Mouse (Mus musculus): ENCODE results near the gene Dnajc14.

DNA sequence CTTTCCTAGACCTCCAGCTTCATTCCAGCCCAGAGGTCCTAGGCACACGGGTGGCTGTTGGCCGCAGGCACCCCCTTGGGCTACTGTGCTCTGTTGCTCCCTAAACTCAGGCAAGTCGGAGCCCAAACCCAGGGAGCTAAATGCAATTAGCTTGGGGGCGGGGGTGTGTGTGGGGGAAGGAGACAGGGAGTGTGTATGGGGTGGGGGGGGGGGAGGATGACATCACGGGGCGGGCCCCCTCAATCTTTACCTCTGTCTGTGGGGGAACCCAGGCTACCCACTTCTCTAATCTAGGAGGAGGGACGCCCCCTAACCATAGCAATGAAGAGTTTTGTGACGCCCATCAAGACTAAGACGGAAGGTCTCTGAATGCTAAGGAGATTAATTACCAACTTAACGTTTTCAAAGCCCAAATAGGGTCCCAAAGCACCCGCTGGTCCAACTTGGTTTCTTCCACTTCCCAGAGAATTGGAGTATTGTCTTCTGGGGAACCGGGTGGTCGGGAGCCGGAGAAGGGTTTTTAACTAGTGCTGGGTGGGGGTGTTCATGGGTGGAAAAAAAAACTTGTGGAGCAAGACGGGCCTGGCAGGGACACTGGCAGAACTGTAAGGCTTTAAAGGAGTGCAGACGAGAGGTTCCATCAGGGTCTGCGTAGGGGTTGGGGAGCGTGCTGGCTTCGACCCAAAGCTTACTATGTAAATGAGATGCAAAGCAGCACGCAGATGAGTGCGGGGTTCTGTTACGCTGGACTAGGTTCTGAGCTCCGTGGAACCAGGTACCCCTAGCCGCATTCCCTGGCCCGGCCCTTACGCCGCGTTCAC, 619 bp downstream of the Dnajc14 start, which contains the start of gene Tmem198b:
- TF ChIP-seq POLR2A (IDR thresholded peaks at IDR 0.05; ENCODE audit: low read depth, low read length): peak; percentile 62
- TF ChIP-seq CTCF (conservative IDR thresholded peaks at IDR 0.05 in 1 of 2, IDR thresholded peaks at IDR 0.05 in 1 of 2; ENCODE audit: low read depth in 2 of 2, low read length in 2 of 2): no peak
- TF ChIP-seq KAT2A (IDR thresholded peaks at IDR 0.05; ENCODE audit: insufficient replicate concordance, low read length): no peak
- TF ChIP-seq MAZ (IDR thresholded peaks at IDR 0.05; ENCODE audit: low read depth, low read length): peak; percentile 67; the same call in 1 of the 2 replicates
- TF ChIP-seq ZMIZ1 (IDR thresholded peaks at IDR 0.05; ENCODE audit: low read depth, low read length): no peak
- TF ChIP-seq E2F4 (IDR thresholded peaks at IDR 0.05; ENCODE audit: insufficient replicate concordance, low read depth, low read length): no peak
- no peak; the same call in 1 of the 2 replicates for TF ChIP-seq EP300 (IDR thresholded peaks at IDR 0.05; ENCODE audit: low read length)
- no peak for TF ChIP-seq PAX5 (IDR thresholded peaks at IDR 0.05; ENCODE audit: low read length)
- TF ChIP-seq UBTF (IDR thresholded peaks at IDR 0.05; ENCODE audit: low read depth, low read length): no peak; the same call in 1 of the 2 replicates
- no peak for TF ChIP-seq USF1 (IDR thresholded peaks at IDR 0.05; ENCODE audit: low read depth, low read length)
- no peak for TF ChIP-seq MXI1 (IDR thresholded peaks at IDR 0.05; ENCODE audit: low read depth, low read length)
- TF ChIP-seq RCOR1 (conservative IDR thresholded peaks at IDR 0.05; ENCODE audit: low read depth, low read length): no peak
- TF ChIP-seq JUND (conservative IDR thresholded peaks at IDR 0.05; ENCODE audit: low read depth, low read length): no peak
